Mouse (Mus musculus) ES-Bruce4 (cell line): ENCODE data around the gene Sgsm2.

Source experiments
- CTCF ChIP-seq: IDR thresholded peaks from one replicate; pipeline ENCODE4 v1.8.1; 2011; ENCODE audit warnings: low read depth, low read length
- POLR2A ChIP-seq: IDR thresholded peaks from one replicate; pipeline ENCODE4 v1.8.1; 2011; ENCODE audit warnings: low read length; ENCODE audit not compliant: insufficient read depth

DNA sequence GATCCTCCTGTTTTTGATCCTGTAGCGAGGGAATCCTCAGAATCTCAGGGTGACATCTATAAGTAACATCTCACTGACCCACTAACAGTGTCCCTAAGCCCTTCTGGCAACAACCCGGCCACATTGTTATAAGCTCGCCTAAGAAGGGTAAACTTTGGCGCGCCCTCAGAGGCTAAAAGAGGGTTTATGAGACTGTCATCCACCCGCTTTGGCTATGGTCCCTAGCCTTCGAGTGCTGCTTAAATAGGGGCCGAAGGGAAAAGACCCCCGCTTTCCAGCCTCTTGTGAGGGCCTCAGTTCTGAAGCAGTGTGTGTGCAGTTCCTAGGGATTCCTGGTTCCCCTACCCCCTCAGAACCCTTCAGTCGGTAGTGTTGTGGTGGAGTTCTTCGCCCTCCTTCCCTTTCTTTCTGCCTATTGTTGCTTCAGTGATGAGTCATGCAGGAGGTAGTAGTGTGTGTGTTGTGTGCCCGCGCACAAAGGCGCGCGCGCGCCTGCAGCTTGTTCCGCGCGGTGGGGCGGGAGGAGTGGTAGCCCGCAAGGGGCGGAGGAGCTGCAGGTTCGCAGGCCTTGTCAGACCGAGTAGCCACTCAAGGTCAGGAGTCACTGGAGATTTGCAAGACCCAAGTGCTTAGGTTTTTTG, 64.2 kb downstream of the Sgsm2 start:
- TF ChIP-seq POLR2A (no peak), CTCF (no peak)
